25 mouse cellular contexts compared by ENCODE assay signal in genomic region chr11:47645911-47646310, GRCm38 (mm10).
"Had no signal": no experiment of that assay in that cellular context is flagged by ENCODE, and none has a peak within 500 bp of the region (broad histone marks: within the 10 kb centered on the region; RNA-seq: fewer than 3 reads in every experiment).

No protein-coding gene starts in this region.

- DNase-seq: gastrocnemius, postnatal 14 days; gastrocnemius, postnatal 36 days; heart, adult 11 months; heart, adult 2 months; heart, postnatal 14 days; heart, postnatal 36 days; kidney, adult 11 months; kidney, adult 2 months; kidney, adult 9 months; kidney, postnatal 10 days; kidney, postnatal 25 days; kidney, postnatal 4 days; liver; liver, embryonic 13.5 days had no signal

- H3K4me3 ChIP-seq: heart, adult 2 months; heart, embryonic 13.5 days; heart, embryonic 15.5 days; layer of hippocampus, adult 2 months; limb, embryonic 10.5 days; limb, embryonic 12.5 days; liver, embryonic 13.5 days; liver, embryonic 15.5 days had no signal

- H3K9me3 ChIP-seq: heart, embryonic 13.5 days; heart, embryonic 15.5 days; limb, embryonic 10.5 days; limb, embryonic 12.5 days; liver, embryonic 13.5 days; liver, embryonic 15.5 days had no signal

- H3K36me3 ChIP-seq: heart, embryonic 13.5 days; heart, embryonic 15.5 days; limb, embryonic 10.5 days; limb, embryonic 12.5 days; liver, embryonic 13.5 days; liver, embryonic 15.5 days had no signal

- ATAC-seq: hindbrain, embryonic 16.5 days; intestine, embryonic 16.5 days had no signal

- H3K27me3 ChIP-seq: heart, embryonic 13.5 days; heart, embryonic 15.5 days; limb, embryonic 12.5 days; liver, embryonic 13.5 days; liver, embryonic 15.5 days had no signal

- H3K4me1 ChIP-seq: heart, embryonic 13.5 days; heart, embryonic 15.5 days; limb, embryonic 10.5 days; limb, embryonic 12.5 days; liver, embryonic 13.5 days; liver, embryonic 15.5 days had no signal

- H3K27ac ChIP-seq: heart, adult 2 months; heart, embryonic 13.5 days; heart, embryonic 15.5 days; hindbrain, embryonic 14.5 days; layer of hippocampus, adult 2 months; limb, embryonic 10.5 days; limb, embryonic 12.5 days; liver, embryonic 13.5 days; liver, embryonic 15.5 days had no signal

- H3K9ac ChIP-seq: heart, embryonic 13.5 days; heart, embryonic 15.5 days; hindbrain, embryonic 14.5 days; limb, embryonic 12.5 days; liver, embryonic 13.5 days; liver, embryonic 15.5 days had no signal

- H3K4me2 ChIP-seq: heart, embryonic 11.5 days; heart, embryonic 13.5 days; heart, embryonic 15.5 days; hindbrain, embryonic 14.5 days; limb, embryonic 12.5 days; liver, embryonic 11.5 days; liver, embryonic 13.5 days; liver, embryonic 15.5 days had no signal
